Mouse (Mus musculus): ENCODE data around the gene Fyn. TPM values are rescaled to one million over a fixed set of nuclear protein-coding genes. Genes with fewer than 3 reads are reported as not detected.
A peak's percentile ranks its signal among the peaks of the same experiment; 100 is the strongest.

Gene Fyn
- 79.1 and 85.0 TPM in 2 replicates for polyA plus RNA-seq (2014; fragmentation: Nextera tagmentation; extraction: Ambion mirVana)

GRCm38 (mm10) chr10:39368572-39369135 is at the start of gene Fyn:
Gene Fyn (plus strand): TSS chr10:39368855.
- ATAC-seq, result no peak
- WGBS, result 34% methylated on average over 8 of the region's 8 CpGs
- H3K4me1 ChIP-seq (ENCODE audit: control insufficient read depth, insufficient read depth, low read length), result peaks cover 28% of the 10 kb centered on the region
- H3K27ac ChIP-seq (ENCODE audit: low read depth, low read length), result peak within 1 kb of the TSS; percentile 98
- no peaks in the 10 kb centered on the region for H3K9me3 ChIP-seq (replicated peaks; ENCODE audit: control insufficient read depth, low read length)
- DNase-seq (ENCODE audit: low spot score), result no peak
- peak within 1 kb of the TSS; percentile 100 for H3K9ac ChIP-seq (ENCODE audit: low read length)
- H3K4me3 ChIP-seq (ENCODE audit: low read depth, low read length), result peak within 1 kb of the TSS; percentile 97
- H3K36me3 ChIP-seq (ENCODE audit: control insufficient read depth, insufficient read depth, low read length), result no peaks in the 10 kb centered on the region
- H3K4me2 ChIP-seq (ENCODE audit: low read length), result peak within 1 kb of the TSS; percentile 82
- no peaks in the 10 kb centered on the region for H3K27me3 ChIP-seq (replicated peaks; ENCODE audit: control insufficient read depth, insufficient read depth, low read length)

GRCm38 (mm10) chr10:39320798-39321622 is 47.6 kb upstream of the Fyn start:
- H3K4me1 ChIP-seq (ENCODE audit: control insufficient read depth, insufficient read depth, low read length), result peaks cover 10% of the 10 kb centered on the region; the same call in 1 of the 2 replicates
- H3K27me3 ChIP-seq (replicated peaks; ENCODE audit: control insufficient read depth, insufficient read depth, low read length), result no peaks in the 10 kb centered on the region
- no peaks in the 10 kb centered on the region for H3K9me3 ChIP-seq (replicated peaks; ENCODE audit: control insufficient read depth, low read length)
- no peak overlapping the region for H3K4me2 ChIP-seq (ENCODE audit: low read length)
- H3K9ac ChIP-seq (ENCODE audit: low read length), result no peak overlapping the region
- DNase-seq (ENCODE audit: low spot score), result peak; percentile 95
- peak; percentile 94 for ATAC-seq
- H3K36me3 ChIP-seq (ENCODE audit: control insufficient read depth, insufficient read depth, low read length), result no peaks in the 10 kb centered on the region
- peak overlapping the region; percentile 82 for H3K27ac ChIP-seq (ENCODE audit: low read depth, low read length)
- WGBS, result 41% methylated on average over 17 of the region's 17 CpGs
- no peak overlapping the region for H3K4me3 ChIP-seq (ENCODE audit: low read depth, low read length)

GRCm38 (mm10) chr10:39321623-39321985 is 47.1 kb upstream of the Fyn start:
- Histone ChIP-seq H3K27ac (ENCODE audit: low read depth, low read length) (peak overlapping the region; percentile 82), H3K9ac (ENCODE audit: low read length) (no peak overlapping the region), H3K4me2 (ENCODE audit: low read length) (no peak overlapping the region), H3K4me1 (ENCODE audit: control insufficient read depth, insufficient read depth, low read length) (peaks cover 10% of the 10 kb centered on the region; the same call in 1 of the 2 replicates), H3K4me3 (ENCODE audit: low read depth, low read length) (no peak overlapping the region), H3K9me3 (replicated peaks; ENCODE audit: control insufficient read depth, low read length) (no peaks in the 10 kb centered on the region), H3K36me3 (ENCODE audit: control insufficient read depth, insufficient read depth, low read length) (no peaks in the 10 kb centered on the region), H3K27me3 (replicated peaks; ENCODE audit: control insufficient read depth, insufficient read depth, low read length) (no peaks in the 10 kb centered on the region)
- no peak for ATAC-seq
- WGBS, result 74% methylated on average over 9 of the region's 9 CpGs
- DNase-seq (ENCODE audit: low spot score), result no peak

- no peaks in the 10 kb centered on the region for H3K27me3 ChIP-seq (replicated peaks; ENCODE audit: control insufficient read depth, insufficient read depth, low read length)
- no peak overlapping the region for H3K4me3 ChIP-seq (ENCODE audit: low read depth, low read length)
- H3K9me3 ChIP-seq (replicated peaks; ENCODE audit: control insufficient read depth, low read length), result no peaks in the 10 kb centered on the region
- 61% methylated on average over 4 of the region's 4 CpGs for WGBS
- ATAC-seq, result no peak
- peaks cover 10% of the 10 kb centered on the region; the same call in 1 of the 2 replicates for H3K4me1 ChIP-seq (ENCODE audit: control insufficient read depth, insufficient read depth, low read length)
- DNase-seq (ENCODE audit: low spot score), result peak; percentile 59
- no peak overlapping the region for H3K9ac ChIP-seq (ENCODE audit: low read length)
- H3K27ac ChIP-seq (ENCODE audit: low read depth, low read length), result peak overlapping the region; percentile 82; the same call in 1 of the 2 replicates
- H3K36me3 ChIP-seq (ENCODE audit: control insufficient read depth, insufficient read depth, low read length), result no peaks in the 10 kb centered on the region
- no peak overlapping the region for H3K4me2 ChIP-seq (ENCODE audit: low read length)
Observed at GRCm38 (mm10) chr10:39322143-39322542, 46.5 kb upstream of the Fyn start.

- Histone ChIP-seq H3K4me1 (ENCODE audit: control insufficient read depth, insufficient read depth, low read length) (peaks cover 10% of the 10 kb centered on the region; the same call in 1 of the 2 replicates), H3K27ac (ENCODE audit: low read depth, low read length) (no peak overlapping the region), H3K27me3 (replicated peaks; ENCODE audit: control insufficient read depth, insufficient read depth, low read length) (no peaks in the 10 kb centered on the region), H3K9ac (ENCODE audit: low read length) (no peak overlapping the region), H3K36me3 (ENCODE audit: control insufficient read depth, insufficient read depth, low read length) (no peaks in the 10 kb centered on the region), H3K4me2 (ENCODE audit: low read length) (no peak overlapping the region), H3K9me3 (replicated peaks; ENCODE audit: control insufficient read depth, low read length) (no peaks in the 10 kb centered on the region), H3K4me3 (ENCODE audit: low read depth, low read length) (no peak overlapping the region)
- 56% methylated on average over 2 of the region's 2 CpGs for WGBS
- DNase-seq (ENCODE audit: low spot score), result no peak
- ATAC-seq, result no peak
Observed at GRCm38 (mm10) chr10:39324291-39324690, 44.4 kb upstream of the Fyn start.

- H3K4me2 ChIP-seq (ENCODE audit: low read length), result no peak overlapping the region
- DNase-seq (ENCODE audit: low spot score) (no peak), ATAC-seq (no peak)
- H3K9ac ChIP-seq (ENCODE audit: low read length), result no peak overlapping the region
- no peaks in the 10 kb centered on the region for H3K27me3 ChIP-seq (replicated peaks; ENCODE audit: control insufficient read depth, insufficient read depth, low read length)
- H3K4me1 ChIP-seq (ENCODE audit: control insufficient read depth, insufficient read depth, low read length), result no peaks in the 10 kb centered on the region
- H3K27ac ChIP-seq (ENCODE audit: low read depth, low read length), result no peak overlapping the region
- peaks cover 3% of the 10 kb centered on the region; the same call in 1 of the 2 replicates for H3K9me3 ChIP-seq (replicated peaks; ENCODE audit: control insufficient read depth, low read length)
- H3K4me3 ChIP-seq (ENCODE audit: low read depth, low read length), result no peak overlapping the region
- 90% methylated on average over 2 of the region's 2 CpGs for WGBS
- H3K36me3 ChIP-seq (ENCODE audit: control insufficient read depth, insufficient read depth, low read length), result no peaks in the 10 kb centered on the region
Observed at GRCm38 (mm10) chr10:39328661-39329060, 40.0 kb upstream of the Fyn start.

- H3K27ac ChIP-seq (ENCODE audit: low read depth, low read length), result peak overlapping the region; percentile 39; the same call in 1 of the 2 replicates
- H3K9ac ChIP-seq (ENCODE audit: low read length), result no peak overlapping the region
- DNase-seq (ENCODE audit: low spot score) (peak; percentile 87), ATAC-seq (peak; percentile 82)
- H3K9me3 ChIP-seq (replicated peaks; ENCODE audit: control insufficient read depth, low read length), result peaks cover 3% of the 10 kb centered on the region; the same call in 1 of the 2 replicates
- H3K27me3 ChIP-seq (replicated peaks; ENCODE audit: control insufficient read depth, insufficient read depth, low read length), result no peaks in the 10 kb centered on the region
- WGBS, result 12% methylated on average over 3 of the region's 3 CpGs
- H3K4me1 ChIP-seq (ENCODE audit: control insufficient read depth, insufficient read depth, low read length), result peaks cover 6% of the 10 kb centered on the region; the same call in 1 of the 2 replicates
- H3K36me3 ChIP-seq (ENCODE audit: control insufficient read depth, insufficient read depth, low read length), result no peaks in the 10 kb centered on the region
- H3K4me2 ChIP-seq (ENCODE audit: low read length), result no peak overlapping the region
- no peak overlapping the region for H3K4me3 ChIP-seq (ENCODE audit: low read depth, low read length)
Observed at GRCm38 (mm10) chr10:39334320-39334719, 34.3 kb upstream of the Fyn start.

GRCm38 (mm10) chr10:39335880-39336279 is 32.8 kb upstream of the Fyn start:
- H3K27me3 ChIP-seq (replicated peaks; ENCODE audit: control insufficient read depth, insufficient read depth, low read length), result no peaks in the 10 kb centered on the region
- H3K4me1 ChIP-seq (ENCODE audit: control insufficient read depth, insufficient read depth, low read length), result peaks cover 6% of the 10 kb centered on the region; the same call in 1 of the 2 replicates
- H3K27ac ChIP-seq (ENCODE audit: low read depth, low read length), result no peak overlapping the region
- no peak overlapping the region for H3K4me3 ChIP-seq (ENCODE audit: low read depth, low read length)
- ATAC-seq (no peak), DNase-seq (ENCODE audit: low spot score) (no peak)
- H3K9me3 ChIP-seq (replicated peaks; ENCODE audit: control insufficient read depth, low read length), result peaks cover 3% of the 10 kb centered on the region; the same call in 1 of the 2 replicates
- no peaks in the 10 kb centered on the region for H3K36me3 ChIP-seq (ENCODE audit: control insufficient read depth, insufficient read depth, low read length)
- no peak overlapping the region for H3K4me2 ChIP-seq (ENCODE audit: low read length)
- H3K9ac ChIP-seq (ENCODE audit: low read length), result no peak overlapping the region
